Mouse (Mus musculus): ENCODE data around the gene Treml2. TPM values are rescaled to one million over a fixed set of nuclear protein-coding genes. Genes with fewer than 3 reads are reported as not detected.
A peak's percentile ranks its signal among the peaks of the same experiment; 100 is the strongest.
"Not testable (repeated sequence)": the region's sequence is repeated elsewhere in the genome, so short reads cannot be mapped to it uniquely, and the experiment has no call there.

Treml2 gene
- total and polyA plus RNA-seq, 3 experiments, result 15.6 to 84.3 (median 63.4) TPM

GRCm38 (mm10) chr17:48300199-48300598 is 901 bp downstream of the Treml2 start:
- DNase-seq (ENCODE audit: low spot score) (peak; percentile 78), ATAC-seq (ENCODE audit: extremely low read depth, insufficient number of reproducible peaks, low FRiP score, poor library complexity, severe bottlenecking) (peak; percentile 68)
- H3K4me3 ChIP-seq (ENCODE audit: low read depth, low read length), result peak overlapping the region; percentile 76
- no peaks in the 10 kb centered on the region for H3K27me3 ChIP-seq (ENCODE audit: insufficient read depth, low read length)
- H3K36me3 ChIP-seq (replicated peaks), result peaks cover 39% of the 10 kb centered on the region
- no peaks in the 10 kb centered on the region for H3K9me3 ChIP-seq (replicated peaks)
- H3K4me1 ChIP-seq (ENCODE audit: insufficient read depth, low read depth, low read length), result peaks cover 85% of the 10 kb centered on the region
- TF ChIP-seq GATA1 (IDR thresholded peaks at IDR 0.05; ENCODE audit: borderline replicate concordance, low read length) (no peak), POLR2AphosphoS5 (IDR thresholded peaks at IDR 0.05; ENCODE audit: insufficient replicate concordance, low read depth, low read length) (no peak), GATA2 (IDR thresholded peaks at IDR 0.05; ENCODE audit: borderline replicate concordance, low read depth, low read length) (no peak), TAL1 (conservative IDR thresholded peaks at IDR 0.05; ENCODE audit: low read depth, low read length) (no peak), CTCF (IDR thresholded peaks at IDR 0.05; ENCODE audit: low read depth, low read length) (no peak)

GRCm38 (mm10) chr17:48300861-48301260 is 1.6 kb downstream of the Treml2 start:
- peak; percentile 80 for DNase-seq (ENCODE audit: low spot score)
- TF ChIP-seq TAL1 (conservative IDR thresholded peaks at IDR 0.05; ENCODE audit: low read depth, low read length) (no peak), POLR2AphosphoS5 (IDR thresholded peaks at IDR 0.05; ENCODE audit: insufficient replicate concordance, low read depth, low read length) (no peak), GATA1 (IDR thresholded peaks at IDR 0.05; ENCODE audit: borderline replicate concordance, low read length) (no peak), CTCF (IDR thresholded peaks at IDR 0.05; ENCODE audit: low read depth, low read length) (no peak), GATA2 (IDR thresholded peaks at IDR 0.05; ENCODE audit: borderline replicate concordance, low read depth, low read length) (no peak)
- Histone ChIP-seq H3K36me3 (replicated peaks) (peaks cover 39% of the 10 kb centered on the region), H3K9me3 (replicated peaks) (no peaks in the 10 kb centered on the region), H3K4me1 (ENCODE audit: insufficient read depth, low read depth, low read length) (peaks cover 80% of the 10 kb centered on the region), H3K27me3 (ENCODE audit: insufficient read depth, low read length) (no peaks in the 10 kb centered on the region), H3K4me3 (ENCODE audit: low read depth, low read length) (peak overlapping the region; percentile 76)
- peak; percentile 57 for ATAC-seq (ENCODE audit: extremely low read depth, insufficient number of reproducible peaks, low FRiP score, poor library complexity, severe bottlenecking)

- DNase-seq (ENCODE audit: low spot score) (no peak), ATAC-seq (ENCODE audit: extremely low read depth, insufficient number of reproducible peaks, low FRiP score, poor library complexity, severe bottlenecking) (no peak)
- Histone ChIP-seq H3K4me3 (ENCODE audit: low read depth, low read length) (peak overlapping the region; percentile 52; the same call in 1 of the 2 replicates), H3K9me3 (replicated peaks) (no peaks in the 10 kb centered on the region), H3K36me3 (replicated peaks) (peaks cover 48% of the 10 kb centered on the region), H3K4me1 (ENCODE audit: insufficient read depth, low read depth, low read length) (peaks cover 77% of the 10 kb centered on the region), H3K27me3 (ENCODE audit: insufficient read depth, low read length) (no peaks in the 10 kb centered on the region)
- TF ChIP-seq CTCF (IDR thresholded peaks at IDR 0.05; ENCODE audit: low read depth, low read length) (no peak), POLR2AphosphoS5 (IDR thresholded peaks at IDR 0.05; ENCODE audit: insufficient replicate concordance, low read depth, low read length) (no peak), GATA1 (IDR thresholded peaks at IDR 0.05; ENCODE audit: borderline replicate concordance, low read length) (no peak), GATA2 (IDR thresholded peaks at IDR 0.05; ENCODE audit: borderline replicate concordance, low read depth, low read length) (no peak)
Measured at GRCm38 (mm10) chr17:48301792-48302191, 2.5 kb downstream of the Treml2 start.

- Histone ChIP-seq H3K4me1 (ENCODE audit: insufficient read depth, low read depth, low read length) (peaks cover 52% of the 10 kb centered on the region), H3K9me3 (replicated peaks) (no peaks in the 10 kb centered on the region), H3K36me3 (replicated peaks) (peaks cover 41% of the 10 kb centered on the region), H3K4me3 (ENCODE audit: low read depth, low read length) (no peak overlapping the region), H3K27me3 (ENCODE audit: insufficient read depth, low read length) (no peaks in the 10 kb centered on the region)
- DNase-seq (ENCODE audit: low spot score) (no peak), ATAC-seq (ENCODE audit: extremely low read depth, insufficient number of reproducible peaks, low FRiP score, poor library complexity, severe bottlenecking) (no peak)
- TF ChIP-seq GATA1 (IDR thresholded peaks at IDR 0.05; ENCODE audit: borderline replicate concordance, low read length) (no peak), CTCF (IDR thresholded peaks at IDR 0.05; ENCODE audit: low read depth, low read length) (no peak), POLR2AphosphoS5 (IDR thresholded peaks at IDR 0.05; ENCODE audit: insufficient replicate concordance, low read depth, low read length) (no peak), TAL1 (conservative IDR thresholded peaks at IDR 0.05; ENCODE audit: low read depth, low read length) (no peak), GATA2 (IDR thresholded peaks at IDR 0.05; ENCODE audit: borderline replicate concordance, low read depth, low read length) (no peak)
Measured at GRCm38 (mm10) chr17:48312124-48312523, 12.8 kb downstream of the Treml2 start.

GRCm38 (mm10) chr17:48315905-48316579 is 16.7 kb downstream of the Treml2 start, which contains the start of gene B430306N03Rik:
B430306N03Rik (plus strand) TSS chr17:48316141.
- not testable (repeated sequence) for H3K27me3 ChIP-seq (ENCODE audit: insufficient read depth, low read length); H3K4me3 ChIP-seq (ENCODE audit: low read depth, low read length); DNase-seq (ENCODE audit: low spot score); H3K9me3 ChIP-seq (replicated peaks); H3K36me3 ChIP-seq (replicated peaks)
- peak; percentile 55 for ATAC-seq (ENCODE audit: extremely low read depth, insufficient number of reproducible peaks, low FRiP score, poor library complexity, severe bottlenecking)
- peaks cover 45% of the 10 kb centered on the region for H3K4me1 ChIP-seq (ENCODE audit: insufficient read depth, low read depth, low read length)

- ATAC-seq (ENCODE audit: extremely low read depth, insufficient number of reproducible peaks, low FRiP score, poor library complexity, severe bottlenecking) (no peak), DNase-seq (ENCODE audit: low spot score) (no peak)
- peaks cover 67% of the 10 kb centered on the region for H3K4me1 ChIP-seq (ENCODE audit: insufficient read depth, low read depth, low read length)
- H3K4me3 ChIP-seq (ENCODE audit: low read depth, low read length), result no peak overlapping the region
- no peaks in the 10 kb centered on the region for H3K36me3 ChIP-seq (replicated peaks)
- no peaks in the 10 kb centered on the region; the same call in 1 of the 2 replicates for H3K27me3 ChIP-seq (ENCODE audit: insufficient read depth, low read length)
- H3K9me3 ChIP-seq (replicated peaks), result no peaks in the 10 kb centered on the region
- no peak for TF ChIP-seq CTCF (IDR thresholded peaks at IDR 0.05; ENCODE audit: low read depth, low read length)
- TF ChIP-seq GATA2 (IDR thresholded peaks at IDR 0.05; ENCODE audit: borderline replicate concordance, low read depth, low read length), result no peak
- no peak for TF ChIP-seq TAL1 (conservative IDR thresholded peaks at IDR 0.05; ENCODE audit: low read depth, low read length)
- TF ChIP-seq POLR2AphosphoS5 (IDR thresholded peaks at IDR 0.05; ENCODE audit: insufficient replicate concordance, low read depth, low read length), result no peak
- TF ChIP-seq GATA1 (IDR thresholded peaks at IDR 0.05; ENCODE audit: borderline replicate concordance, low read length), result no peak
Measured at GRCm38 (mm10) chr17:48318686-48319085, 19.4 kb downstream of the Treml2 start.
